Mouse (Mus musculus) left cerebral cortex, adult 9 months (tissue): Measurements from ENCODE around the gene Rnf5.

Experiments
- DNase-seq, 2 experiments: peaks; one replicate each; pipeline ENCODE4 v3.0.0; 2022; ENCODE audit warnings: low spot score in 2 of 2

The Rnf5 gene

GRCm38 (mm10) chr17:34605609-34606008, 2.1 kb upstream of the Rnf5 start:
- peak; percentile 91 to 97 for DNase-seq

- no peak for DNase-seq
Observed at GRCm38 (mm10) chr17:34604511-34605237, 1.2 kb upstream of the Rnf5 start.

- peak; percentile 98 for DNase-seq
Observed at GRCm38 (mm10) chr17:34604061-34604508, 595 bp upstream of the Rnf5 start, which contains the start of gene Agpat1. Agpat1 (plus strand) TSS chr17:34604262.

GRCm38 (mm10) chr17:34601796-34602195, 1.7 kb downstream of the Rnf5 start:
- no peak for DNase-seq

GRCm38 (mm10) chr17:34599891-34600290, 3.6 kb downstream of the Rnf5 start:
- no peak for DNase-seq

GRCm38 (mm10) chr17:34597566-34598095, 5.9 kb downstream of the Rnf5 start, which contains the start of gene Ager:
Ager (plus strand) TSS chr17:34597862.
- DNase-seq = no peak

- DNase-seq = no peak
Observed at GRCm38 (mm10) chr17:34596098-34596497, 7.4 kb downstream of the Rnf5 start.

- DNase-seq = no peak
Observed at GRCm38 (mm10) chr17:34593752-34594525, 9.6 kb downstream of the Rnf5 start.

GRCm38 (mm10) chr17:34592581-34593549, 10.6 kb downstream of the Rnf5 start:
- no peak for DNase-seq

GRCm38 (mm10) chr17:34591994-34592375, 11.5 kb downstream of the Rnf5 start:
- peak in 1 of 2 experiments; percentile 69 for DNase-seq

GRCm38 (mm10) chr17:34591029-34591993, 12.2 kb downstream of the Rnf5 start, which contains the start of gene Pbx2:
Pbx2 (plus strand) TSS chr17:34591266.
- no peak for DNase-seq

- no peak for DNase-seq
Observed at GRCm38 (mm10) chr17:34590154-34590987, 13.1 kb downstream of the Rnf5 start.

- DNase-seq = no peak
Observed at GRCm38 (mm10) chr17:34589681-34590101, 13.8 kb downstream of the Rnf5 start, which contains the start of gene Gpsm3. Gpsm3 (plus strand) TSS chr17:34589806.

- no peak for DNase-seq
Observed at GRCm38 (mm10) chr17:34589206-34589605, 14.3 kb downstream of the Rnf5 start.

- no peak for DNase-seq
Observed at GRCm38 (mm10) chr17:34588767-34589166, 14.7 kb downstream of the Rnf5 start.

- DNase-seq = no peak
Observed at GRCm38 (mm10) chr17:34587814-34588213, 15.7 kb downstream of the Rnf5 start.

GRCm38 (mm10) chr17:34587423-34587811, 16.1 kb downstream of the Rnf5 start:
- peak; percentile 95 to 97 for DNase-seq

GRCm38 (mm10) chr17:34586796-34587422, 16.6 kb downstream of the Rnf5 start:
- peak; percentile 84 to 90 for DNase-seq
